Mouse (Mus musculus): ENCODE measurements around the gene Dcpp1.

- TF ChIP-seq CTCF (IDR thresholded peaks at IDR 0.05; ENCODE audit: low read depth) (no peak), EP300 (IDR thresholded peaks at IDR 0.05; ENCODE audit: low read depth) (no peak)
Measured at GRCm38 (mm10) chr17:23857193-23857592, 23.5 kb upstream of the Dcpp1 start.
